Mouse (Mus musculus) heart, postnatal 25 days (tissue): ENCODE measurements around the gene Map3k5. TPM values are rescaled to one million over a fixed set of nuclear protein-coding genes. Genes with fewer than 3 reads are reported as not detected.

Experiments
- DNase-seq: peaks from one replicate; pipeline ENCODE4 v3.0.0; 2022; ENCODE audit warnings: low spot score
- intact Hi-C: fragments of 180-260 bp; cut with DNase I; formaldehyde crosslinking; loops from one replicate; pipeline ENCODE4 v1.15.1; 2025
- total RNA-seq, 2 experiments: library from RNA; stranded (reverse); gene quantifications; 2 replicates each; pipeline ENCODE4 v1.2.3; 2021

Map3k5 gene
- total RNA-seq, 2 experiments from 2014 or later = 37.0 to 37.7 TPM

DNA sequence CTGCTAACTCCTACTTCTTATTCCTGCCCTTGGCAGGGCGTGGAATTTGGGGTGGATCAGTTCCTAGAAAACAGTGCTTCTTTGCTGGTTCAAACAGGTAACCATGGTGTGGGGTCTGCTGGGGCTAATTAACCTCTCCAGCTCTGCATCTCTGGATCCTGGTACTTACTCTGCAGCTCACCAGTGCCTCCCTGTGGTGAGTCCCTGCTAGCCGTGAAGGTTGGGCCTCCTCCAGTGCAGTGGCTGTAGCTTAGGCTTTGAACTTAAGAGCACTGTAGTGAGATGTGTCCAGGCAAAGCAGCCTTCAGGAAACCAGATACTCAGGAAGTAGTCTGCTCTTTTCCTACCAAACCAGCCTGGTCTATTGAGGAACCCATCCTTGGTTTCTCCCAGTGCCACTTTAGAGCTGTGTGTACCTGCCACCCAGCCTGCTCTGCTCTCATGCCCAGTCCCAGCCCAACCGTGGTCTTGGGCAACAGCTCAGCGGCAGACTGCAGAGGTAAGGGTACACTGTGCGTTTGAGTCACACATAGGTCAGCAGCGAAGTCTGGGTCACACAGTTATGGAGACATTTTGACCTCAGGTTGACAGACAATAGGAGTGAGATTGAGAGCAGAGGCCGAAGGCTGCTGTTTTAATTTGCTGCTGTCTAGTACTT, 139.1 kb downstream of the Map3k5 start:
- peak; percentile 34 for DNase-seq
- intact Hi-C loops = loop anchor here (1.0 to 10.0 kb wide), 5 partner anchors 49 to 829 kb away; no protein-coding TSS in a partner anchor

DNA sequence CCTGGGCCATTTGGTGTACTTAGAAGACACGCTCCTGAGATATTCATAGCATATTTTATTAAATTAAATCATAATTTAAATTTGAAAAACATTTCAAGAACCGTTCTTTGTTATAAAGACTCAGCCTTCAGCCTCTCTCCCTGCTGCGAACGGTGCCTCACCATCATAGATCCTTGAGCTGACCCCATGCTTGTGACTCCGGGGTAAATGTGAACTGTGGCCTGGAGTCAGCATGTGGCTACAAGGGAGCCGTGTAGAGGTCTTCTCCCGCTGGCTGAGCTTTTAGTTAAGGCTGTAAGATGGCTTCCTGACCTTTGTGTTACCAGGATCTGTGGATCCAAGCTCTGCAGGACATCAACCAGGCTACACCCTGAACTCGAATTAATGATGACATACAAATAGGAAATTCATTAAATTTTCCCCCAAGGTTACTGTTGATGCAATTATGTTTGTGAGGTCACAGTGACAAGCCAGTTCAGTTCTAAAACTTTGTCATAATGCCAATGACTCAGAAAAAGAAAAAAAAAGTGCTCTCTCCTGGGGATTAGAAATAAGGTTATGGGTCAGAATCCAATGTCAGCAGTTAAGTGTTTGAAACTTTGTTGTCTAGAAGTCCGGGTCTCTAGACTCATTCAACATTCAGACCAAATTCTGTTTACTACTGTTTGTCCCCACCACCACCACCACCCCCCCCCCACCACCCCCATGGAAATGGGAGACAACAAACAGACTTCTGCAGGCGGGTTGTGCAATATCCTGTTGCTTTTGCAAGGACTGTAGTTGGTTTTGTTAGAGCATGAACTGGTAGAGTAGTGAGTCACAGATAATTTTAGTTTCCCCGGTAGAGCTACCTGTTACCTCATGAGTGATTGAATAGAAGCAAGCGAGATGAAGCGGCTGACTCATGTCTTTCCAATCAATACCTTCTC, 142.5 kb downstream of the Map3k5 start:
- no peak for DNase-seq
- intact Hi-C loops = loop anchor here (10.0 kb wide), 1 partner anchor 832 kb away; no protein-coding TSS in a partner anchor

DNA sequence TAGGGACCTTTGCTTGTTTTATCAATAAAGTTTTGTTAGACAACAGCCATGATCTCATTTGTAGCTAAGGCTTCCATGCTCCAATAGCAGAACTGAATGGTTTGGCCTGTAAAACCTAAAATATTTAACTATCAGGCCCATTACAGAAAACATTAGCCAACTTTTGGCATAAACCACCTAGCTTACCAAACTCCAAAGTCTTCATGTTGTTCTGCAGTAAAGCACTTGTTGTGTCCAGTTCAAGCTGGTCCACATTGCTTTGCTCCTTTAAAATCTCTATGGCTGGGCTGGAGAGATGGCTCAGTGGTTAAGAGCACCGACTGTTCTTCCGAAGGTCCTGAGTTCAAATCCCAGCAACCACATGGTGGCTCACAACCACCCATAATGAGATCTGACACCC, 144.1 kb downstream of the Map3k5 start:
- intact Hi-C loops = loop anchor here (10.0 kb wide), 1 partner anchor 834 kb away; no protein-coding TSS in a partner anchor

DNA sequence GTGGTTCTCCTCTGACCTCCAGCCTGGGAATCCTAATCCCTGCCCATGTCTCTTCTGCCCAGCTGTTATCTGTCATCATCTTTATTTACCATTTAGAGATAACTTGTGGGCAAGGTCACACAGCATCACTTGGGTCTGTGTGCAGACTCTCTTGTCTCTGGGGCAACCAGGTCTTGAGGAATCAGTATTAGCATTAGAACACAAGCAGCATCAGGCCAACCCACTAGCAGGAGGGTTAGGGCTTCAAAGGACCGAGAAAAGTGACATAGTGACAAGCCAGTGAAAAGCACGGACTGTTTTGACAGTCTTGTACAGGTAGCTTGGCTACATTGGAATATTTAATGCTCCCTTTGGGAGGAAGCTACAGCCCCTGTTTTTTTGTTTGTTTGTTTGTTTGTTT, 153.6 kb downstream of the Map3k5 start:
- DNase-seq = no peak
- intact Hi-C loops = no loop called here

More for the DNA sequence above, 144.1 kb downstream of the Map3k5 start:
- DNase-seq = no peak

DNA sequence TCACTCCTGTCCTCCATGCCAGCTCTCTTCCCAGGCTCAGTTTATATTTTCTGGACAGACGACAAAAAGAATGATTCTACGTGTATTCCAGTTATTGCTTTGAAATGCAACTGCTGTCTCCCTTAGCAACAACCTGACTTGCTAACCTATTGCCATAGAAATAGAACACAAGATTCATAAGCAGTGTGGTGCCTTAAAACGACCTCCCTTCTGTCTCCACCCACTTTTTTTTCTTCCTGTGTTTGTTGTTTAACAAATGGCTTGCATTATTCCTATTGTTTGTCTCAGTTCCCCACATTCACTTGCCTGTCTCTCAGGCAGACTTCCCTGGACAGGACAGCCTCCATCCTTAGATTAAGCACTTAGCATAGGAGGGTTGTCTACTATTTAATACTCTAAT, 154.8 kb downstream of the Map3k5 start:
- no peak for DNase-seq
- intact Hi-C loops = no loop called here

DNA sequence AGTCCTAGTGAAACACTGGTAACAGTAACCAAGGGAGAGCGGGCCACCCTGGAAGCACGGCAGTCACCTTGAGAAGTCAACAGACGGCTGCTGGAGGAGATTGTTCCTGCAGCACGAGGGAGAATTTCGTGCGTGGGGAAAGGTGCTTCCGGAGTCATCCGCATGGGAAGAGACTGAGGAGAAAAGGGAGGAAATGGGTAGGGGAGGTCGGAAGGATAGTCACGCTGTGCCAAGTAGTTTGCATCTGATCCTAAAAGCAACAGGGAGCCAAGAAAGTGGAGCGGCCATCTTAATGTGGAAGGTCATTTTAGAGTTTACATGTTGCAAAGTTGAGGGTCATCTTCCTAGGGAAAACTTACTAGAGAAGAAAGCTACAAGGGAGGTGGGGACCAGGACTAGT, 155.9 kb downstream of the Map3k5 start:
- no peak for DNase-seq
- intact Hi-C loops = no loop called here

DNA sequence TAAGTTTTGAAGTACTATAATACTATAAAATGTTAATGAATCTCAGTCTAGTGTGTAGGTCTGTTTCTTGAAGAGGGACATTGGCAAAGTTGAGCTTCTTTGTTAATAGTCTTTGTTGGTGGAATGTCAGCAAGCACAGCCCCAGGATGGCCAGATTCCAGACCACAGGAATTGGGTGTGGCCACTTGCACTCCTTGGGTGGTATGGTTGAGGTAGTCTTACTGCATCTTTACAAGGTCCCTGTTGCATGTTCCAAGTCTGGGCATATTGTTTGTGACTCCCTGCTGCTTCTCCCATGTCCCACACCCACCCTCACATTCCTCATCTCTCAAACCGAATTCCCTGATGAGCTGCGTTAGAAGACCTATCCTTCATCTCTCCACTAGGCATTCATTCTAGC, 157.1 kb downstream of the Map3k5 start:
- DNase-seq = no peak
- intact Hi-C loops = no loop called here

DNA sequence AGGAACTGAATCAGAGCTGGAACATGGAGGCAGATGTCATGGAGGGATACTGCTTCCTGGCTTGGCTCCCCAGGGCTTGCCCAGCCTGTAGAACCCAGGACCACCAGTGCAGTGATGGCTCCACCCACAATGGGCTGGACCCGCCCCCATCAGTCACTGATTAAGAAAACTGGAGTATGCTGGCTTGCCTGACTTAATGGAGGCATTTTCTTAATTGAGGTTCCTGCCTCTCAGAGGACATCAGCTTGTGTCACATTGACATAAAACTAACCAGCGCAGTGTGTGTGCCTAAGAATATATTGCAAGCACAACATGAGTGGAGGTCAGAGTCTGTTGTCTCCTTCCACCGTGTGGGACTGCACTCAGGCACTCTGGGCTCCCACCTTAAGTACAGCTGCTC, 158.1 kb downstream of the Map3k5 start:
- intact Hi-C loops = no loop called here
- DNase-seq = no peak

DNA sequence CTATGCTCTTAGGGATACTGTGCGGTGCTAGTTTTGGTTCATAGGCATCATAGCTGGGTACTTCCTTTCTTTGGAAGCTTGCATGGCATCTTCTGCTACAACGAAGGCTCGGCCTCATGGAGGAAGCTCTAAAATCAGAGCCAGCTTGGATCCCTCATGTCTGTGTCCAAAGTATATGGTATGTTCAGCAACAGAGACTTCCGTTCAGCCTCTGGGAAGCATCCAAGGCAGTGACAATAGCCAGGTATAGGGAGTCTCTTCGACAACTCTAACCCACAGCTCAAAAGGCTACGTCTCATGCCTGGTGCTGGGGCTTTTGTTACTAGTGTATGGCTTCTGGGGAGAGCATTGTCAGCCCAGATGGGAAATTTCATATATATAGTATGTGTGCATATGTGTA, 167.2 kb downstream of the Map3k5 start:
- no peak for DNase-seq
- intact Hi-C loops = loop anchor here (10.0 kb wide), 1 partner anchor 507 kb away; the partner anchor contains the start of gene Ifngr1

DNA sequence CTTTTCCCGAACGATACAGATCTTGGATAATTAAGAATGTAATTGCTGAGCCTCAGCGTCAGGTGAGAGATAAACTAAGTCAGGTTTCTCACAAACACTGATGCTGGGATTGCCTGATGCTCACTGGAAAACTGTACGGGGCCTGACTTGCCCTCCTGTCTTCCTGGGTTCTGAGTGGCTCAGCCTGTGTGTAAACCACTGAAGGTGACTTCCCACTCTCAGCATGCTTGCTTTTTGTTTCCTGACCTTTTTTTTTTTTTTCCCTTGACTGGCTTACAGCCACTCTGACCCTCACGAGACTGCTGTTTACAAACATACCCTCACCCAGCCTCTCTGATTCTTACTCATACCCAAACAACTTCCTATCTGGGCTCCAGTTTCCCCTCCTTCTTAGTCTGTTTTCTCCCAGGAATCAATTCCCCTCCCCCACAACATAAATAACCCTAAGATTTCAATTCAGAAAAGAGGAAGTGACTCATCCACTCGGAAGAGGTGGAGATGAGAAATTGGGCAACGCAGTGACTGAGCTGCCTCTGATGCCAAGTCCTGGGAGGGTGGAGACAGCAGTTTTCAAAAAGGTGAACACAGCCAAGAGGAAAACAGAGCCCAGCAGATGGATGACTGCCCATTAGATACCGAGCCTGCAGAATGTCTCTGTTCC, 170.1 kb downstream of the Map3k5 start:
- intact Hi-C loops = loop anchor here (10.0 kb wide), 1 partner anchor 510 kb away; the partner anchor contains the start of gene Ifngr1
- peak; percentile 81 for DNase-seq

DNA sequence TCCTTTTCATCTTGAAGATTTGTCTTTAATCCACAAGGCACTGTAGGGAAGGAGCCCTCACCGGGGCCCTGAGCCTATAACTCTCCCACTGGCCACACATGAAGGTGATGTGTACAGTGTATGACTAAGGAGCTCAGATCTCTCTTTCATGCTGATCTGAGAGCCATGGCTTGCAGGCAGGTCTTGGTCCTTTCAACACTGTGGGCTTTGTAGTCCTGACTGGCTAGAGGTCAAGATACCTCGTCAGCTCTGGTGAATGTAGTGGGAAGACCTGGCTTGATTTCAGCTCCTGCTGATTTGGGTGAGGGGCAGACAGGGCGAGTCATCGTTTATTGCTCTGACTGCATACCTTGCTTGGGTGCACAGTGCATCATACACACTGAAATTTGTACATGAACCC, 171.3 kb downstream of the Map3k5 start:
- intact Hi-C loops = loop anchor here (10.0 kb wide), 1 partner anchor 511 kb away; the partner anchor contains the start of gene Ifngr1
- no peak for DNase-seq

DNA sequence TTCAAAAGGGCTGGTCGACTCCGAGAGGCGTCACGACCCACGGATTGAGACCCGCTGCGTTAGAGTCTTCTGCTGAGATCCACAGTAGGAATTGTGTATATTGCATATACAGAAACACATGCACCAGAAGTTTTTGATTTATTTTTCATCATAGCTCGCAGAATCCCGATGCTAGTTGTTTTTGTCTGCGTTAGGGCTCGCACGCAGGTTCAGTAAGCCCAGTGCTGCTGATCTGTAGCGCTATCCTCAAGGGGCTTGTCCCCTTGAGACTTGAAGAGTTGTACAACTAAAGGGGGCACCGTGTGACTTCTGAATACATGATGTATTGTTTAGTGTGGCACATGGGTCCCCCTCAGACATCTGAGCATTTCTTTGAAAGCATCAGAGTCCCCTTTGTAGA, 172.8 kb downstream of the Map3k5 start:
- intact Hi-C loops = loop anchor here (2.0 to 10.0 kb wide), 2 partner anchors 16 to 512 kb away; partner anchors contain the start of gene Ifngr1
- DNase-seq = no peak

DNA sequence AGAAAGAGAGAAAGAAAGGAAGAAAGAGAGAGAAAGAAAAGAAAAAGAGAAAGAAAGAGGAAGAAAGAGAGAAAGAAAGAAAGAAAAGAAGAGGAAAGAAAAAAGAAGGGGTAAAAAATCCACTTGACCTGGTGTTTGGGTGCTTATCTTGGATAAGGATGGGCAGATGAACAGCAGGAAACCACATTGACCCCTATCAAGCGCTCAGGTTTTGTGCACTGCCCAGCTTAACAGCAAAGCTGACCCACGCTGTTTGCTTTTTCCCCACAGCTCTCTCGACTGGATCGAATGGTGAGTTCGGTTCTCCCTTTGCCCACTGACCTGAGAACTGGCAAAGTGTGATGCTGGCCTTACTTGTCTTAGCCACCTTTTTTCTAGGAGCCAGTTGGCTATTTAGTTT, 177.2 kb downstream of the Map3k5 start:
- DNase-seq = no peak
- intact Hi-C loops = no loop called here

DNA sequence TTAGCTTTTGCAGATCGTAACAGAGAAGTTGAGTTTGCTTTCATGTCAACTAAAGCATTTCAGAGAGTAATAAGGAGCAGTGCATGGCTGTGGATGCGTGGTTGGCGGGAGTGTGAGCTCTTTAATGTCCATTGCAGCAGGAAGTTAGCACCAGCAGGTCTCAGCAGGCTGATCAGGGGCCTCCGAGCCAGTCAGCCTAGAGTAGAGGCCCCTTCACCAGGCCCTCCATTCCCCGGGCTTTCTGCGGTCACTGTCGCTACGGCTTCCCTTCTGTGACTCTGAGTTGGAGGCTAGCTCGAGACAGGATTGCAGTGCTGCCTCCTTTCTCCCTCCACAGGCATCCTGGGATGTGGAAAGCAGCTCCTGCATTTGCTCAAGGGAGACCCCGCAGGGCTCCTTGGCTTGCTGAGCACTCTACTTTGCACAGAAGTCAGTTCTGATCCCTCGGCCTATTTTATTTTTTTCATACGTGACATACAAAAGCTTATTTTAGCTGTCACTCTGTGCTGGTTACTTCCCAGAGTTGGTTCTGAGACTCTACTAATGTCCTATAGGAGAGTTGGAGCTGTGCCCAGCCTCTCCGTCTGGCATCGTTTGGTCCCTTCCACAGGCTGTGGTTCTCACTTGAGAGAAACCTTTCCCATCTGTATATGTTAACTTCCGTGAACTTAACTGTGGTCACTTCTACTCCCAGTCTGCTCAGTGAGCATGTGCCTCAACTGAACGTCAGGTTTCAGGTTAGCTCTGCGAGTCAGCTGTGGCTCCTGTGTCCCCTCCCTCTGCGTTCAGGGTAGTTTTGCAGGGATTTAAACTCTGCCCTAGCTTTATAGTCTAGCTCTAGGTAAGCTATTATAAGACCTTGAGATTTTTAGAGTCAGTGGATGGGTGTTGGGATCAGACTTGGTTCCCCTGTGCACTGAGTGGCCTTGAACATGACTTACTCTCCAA, 178.0 kb downstream of the Map3k5 start:
- no peak for DNase-seq
- intact Hi-C loops = no loop called here

DNA sequence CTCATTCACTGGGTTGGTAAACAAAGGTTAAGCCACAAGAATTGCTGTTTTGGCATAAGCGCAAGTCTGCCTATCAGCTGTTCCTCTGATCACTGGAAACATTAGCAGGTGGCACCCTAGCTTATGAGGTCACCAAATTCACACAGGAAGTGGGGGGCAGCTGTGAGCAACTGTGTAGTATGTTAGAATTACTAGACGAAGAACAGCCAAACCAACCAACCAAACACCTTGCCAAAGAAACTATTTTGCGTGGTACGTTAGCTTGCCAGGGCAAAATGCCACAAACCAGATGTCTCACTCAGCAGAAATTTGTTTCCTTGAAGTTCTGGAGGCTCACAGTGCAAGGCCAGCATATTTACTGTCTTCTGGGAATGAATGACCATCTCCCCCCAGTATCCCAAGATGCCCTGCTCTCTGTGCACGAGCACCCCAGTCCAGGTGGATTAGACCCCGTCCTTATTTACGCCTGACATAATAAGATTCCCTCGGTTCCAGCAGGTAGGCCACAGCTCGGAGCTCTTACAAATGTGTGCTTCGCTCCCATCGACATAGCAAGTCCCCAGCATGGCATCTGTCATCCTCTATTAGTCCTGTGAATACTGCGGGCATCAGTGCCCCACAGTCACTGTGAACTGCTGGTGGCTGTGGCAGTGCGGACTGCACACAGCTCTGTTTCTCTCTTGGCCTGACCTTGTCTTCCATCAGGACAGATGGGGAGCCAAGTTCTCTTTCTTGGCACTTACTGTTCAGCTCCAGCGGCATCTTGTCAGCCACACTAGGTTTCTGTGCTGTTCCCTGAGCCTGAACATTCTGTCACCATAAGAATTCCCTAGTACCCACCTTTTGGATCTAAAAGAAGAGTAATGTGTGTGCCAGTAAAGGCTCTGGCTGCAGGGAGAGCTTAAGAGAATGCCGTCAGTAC, 185.5 kb downstream of the Map3k5 start:
- no peak for DNase-seq
- intact Hi-C loops = loop anchor here (10.0 kb wide), 1 partner anchor 415 kb away; no protein-coding TSS in a partner anchor

DNA sequence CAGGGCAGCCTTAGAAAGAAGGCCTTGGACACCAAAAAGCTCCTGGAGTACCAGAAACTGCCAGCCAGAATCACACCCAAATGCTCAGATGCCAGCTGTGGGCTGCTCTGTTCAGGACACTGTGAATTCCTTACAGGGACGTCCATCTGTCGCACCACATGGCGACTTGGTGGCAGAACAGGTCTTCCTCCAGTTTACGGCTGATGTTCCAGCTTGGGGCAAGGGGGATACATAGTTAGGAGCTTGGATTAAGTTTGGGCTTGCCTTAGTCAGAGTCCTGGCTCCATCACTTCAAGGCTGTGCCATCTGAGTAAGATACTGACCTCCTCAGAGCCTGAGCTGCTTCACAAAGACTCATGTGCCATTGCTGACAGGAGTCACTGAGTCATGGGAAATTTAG, 187.7 kb downstream of the Map3k5 start:
- intact Hi-C loops = loop anchor here (2.0 to 10.0 kb wide), 3 partner anchors 15 to 417 kb away; no protein-coding TSS in a partner anchor
- DNase-seq = no peak

DNA sequence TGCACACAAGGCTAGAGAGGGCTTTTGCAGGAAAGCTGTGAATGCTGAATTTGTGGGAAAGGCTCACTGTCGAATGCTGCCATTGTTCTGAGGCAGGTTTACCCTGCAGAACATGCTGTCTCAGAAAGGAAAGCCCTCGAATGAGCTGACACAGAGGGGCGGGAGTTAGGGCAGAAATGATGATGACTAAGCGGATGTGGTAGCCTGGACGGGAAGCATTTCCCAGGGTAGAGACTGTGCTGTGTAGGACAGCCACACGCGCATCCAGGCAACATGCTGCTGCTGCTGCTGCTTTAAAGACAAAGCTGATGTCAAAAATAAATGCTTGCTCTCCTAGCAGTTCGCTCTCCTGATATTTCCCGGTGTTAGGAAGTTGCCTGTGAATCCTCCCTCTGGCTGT, 189.1 kb downstream of the Map3k5 start:
- no peak for DNase-seq
- intact Hi-C loops = loop anchor here (2.0 to 10.0 kb wide), 3 partner anchors 17 to 419 kb away; no protein-coding TSS in a partner anchor

DNA sequence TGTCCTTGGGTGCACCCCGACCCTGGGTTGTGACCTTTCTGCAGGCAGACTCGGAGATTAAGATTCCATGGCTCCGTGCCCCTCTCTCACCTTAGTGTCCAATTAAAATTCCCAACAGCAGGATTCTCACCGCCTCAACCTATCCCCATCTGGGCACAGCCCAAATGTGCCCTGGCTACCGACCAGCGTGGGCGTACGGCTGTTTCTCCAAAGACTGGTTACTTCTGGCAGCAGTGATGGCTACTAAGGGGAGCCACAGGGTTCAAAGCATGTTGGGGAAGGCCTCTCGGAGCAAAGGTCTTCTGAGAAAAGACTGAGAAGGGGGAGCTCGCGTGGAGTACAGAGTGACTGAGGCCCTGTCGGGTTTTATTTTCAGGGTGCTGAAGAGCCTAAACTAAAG, 190.3 kb downstream of the Map3k5 start:
- no peak for DNase-seq
- intact Hi-C loops = loop anchor here (2.0 to 10.0 kb wide), 3 partner anchors 190 to 420 kb away; partner anchors contain the start of gene Map3k5
